Mouse (Mus musculus) ovary, postnatal 10 days (tissue): Measurements from ENCODE around the gene Qrich2.
A peak's percentile ranks its signal among the peaks of the same experiment; 100 is the strongest.
"Not testable (repeated sequence)": the region's sequence is repeated elsewhere in the genome, so short reads cannot be mapped to it uniquely, and the experiment has no call there.

ENCODE experiments used
- DNase-seq: peaks from one replicate; pipeline ENCODE4 v3.0.0; 2022; ENCODE audit warnings: low spot score

Gene Qrich2

DNA sequence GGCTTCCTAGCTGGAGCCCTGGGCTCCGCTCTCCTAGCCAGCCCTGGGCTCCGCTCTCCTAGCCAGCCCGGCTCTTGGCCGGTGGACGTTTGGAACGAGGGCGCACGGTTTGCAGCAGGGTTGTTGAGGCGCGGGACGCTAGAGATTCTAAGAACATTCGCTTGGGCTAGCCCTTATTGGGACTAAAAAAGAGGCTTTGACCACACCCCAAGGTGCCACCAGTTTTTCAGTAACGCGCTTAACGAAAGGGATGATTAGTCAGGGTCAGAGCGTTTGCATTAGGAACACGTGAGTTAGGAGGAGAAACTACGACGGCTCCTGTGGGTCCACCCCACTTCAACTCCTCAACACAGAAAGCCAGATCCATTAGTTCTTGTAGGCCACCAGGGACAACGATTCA, at the start of gene Qrich2:
Gene Qrich2 (minus strand): TSS at position 101 of the 400 bp plus-strand sequence.
- no peak for DNase-seq

DNA sequence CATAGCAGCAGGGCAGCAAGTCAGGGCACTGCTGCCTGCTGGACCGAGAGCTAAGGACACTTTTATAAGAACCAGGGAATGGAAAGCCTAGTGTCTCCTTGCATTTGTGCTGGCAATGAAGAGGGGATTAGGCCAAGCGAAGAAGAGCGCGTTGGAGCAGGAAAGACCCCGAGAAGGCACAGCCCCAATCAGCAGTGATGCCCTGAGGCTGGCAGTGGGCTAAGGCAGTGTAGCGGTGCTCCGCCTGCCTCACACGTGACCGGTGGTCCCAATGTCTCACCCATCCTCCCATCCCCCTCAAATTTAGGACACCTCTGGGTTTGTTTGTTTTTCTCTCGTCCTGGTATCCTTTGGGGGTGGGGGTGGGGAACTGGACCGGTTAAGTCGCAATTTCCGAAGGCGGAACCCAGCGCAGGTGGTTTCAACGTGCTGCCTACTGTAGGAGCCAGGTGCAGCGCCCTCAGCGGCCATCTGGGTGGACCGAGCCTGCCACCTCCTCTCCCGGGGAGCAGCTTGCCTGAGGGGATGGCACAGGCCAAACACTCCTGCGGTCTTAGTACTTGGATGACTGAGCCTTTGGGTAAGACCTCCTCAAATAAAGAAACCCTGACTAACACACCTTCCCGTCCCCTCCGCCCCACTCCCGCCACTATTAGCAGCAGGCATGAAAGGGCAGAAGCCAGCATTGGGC, 49.4 kb upstream of the Qrich2 start:
- DNase-seq = no peak

- no peak for DNase-seq
These were observed 47.5 kb upstream of the Qrich2 start for GRCm38 (mm10) chr11:116513531-116514038.

- DNase-seq = no peak
These were observed 46.9 kb upstream of the Qrich2 start for GRCm38 (mm10) chr11:116512987-116513386.

- DNase-seq = no peak
These were observed 46.1 kb upstream of the Qrich2 start for GRCm38 (mm10) chr11:116512154-116512553.

DNA sequence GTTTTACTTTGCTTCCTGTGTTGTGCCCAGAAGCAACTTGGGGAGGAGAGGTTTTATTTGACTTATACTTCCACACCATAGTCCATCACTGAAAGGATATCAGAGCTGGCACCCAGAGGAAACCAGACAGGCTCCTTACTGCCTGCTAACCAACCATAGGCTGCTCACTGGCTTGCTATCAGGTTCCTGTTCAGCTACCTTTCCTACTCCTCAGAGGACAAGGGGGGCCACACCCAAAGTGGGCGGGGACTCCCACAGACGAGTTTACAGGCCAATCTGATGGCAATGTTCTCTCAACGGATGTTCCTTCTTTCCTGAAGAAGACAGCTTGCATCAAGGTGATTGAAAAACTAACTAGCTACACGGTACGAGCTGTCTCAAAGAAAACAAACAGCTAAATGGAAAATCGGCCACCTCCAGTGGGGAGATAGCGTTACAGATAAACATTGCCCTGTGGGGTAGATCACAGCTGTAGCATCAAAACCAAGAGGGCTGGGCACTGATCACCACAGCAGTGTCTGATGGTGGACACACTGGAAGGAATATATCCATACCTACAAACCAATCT, 45.3 kb upstream of the Qrich2 start:
- no peak for DNase-seq

GRCm38 (mm10) chr11:116508689-116509088, 42.6 kb upstream of the Qrich2 start:
- no peak for DNase-seq

- DNase-seq = no peak
These were observed 40.3 kb upstream of the Qrich2 start for GRCm38 (mm10) chr11:116506151-116506875.

GRCm38 (mm10) chr11:116505573-116505972, 39.5 kb upstream of the Qrich2 start:
- DNase-seq = no peak

- no peak for DNase-seq
These were observed 38.5 kb upstream of the Qrich2 start for GRCm38 (mm10) chr11:116504516-116504915.

DNA sequence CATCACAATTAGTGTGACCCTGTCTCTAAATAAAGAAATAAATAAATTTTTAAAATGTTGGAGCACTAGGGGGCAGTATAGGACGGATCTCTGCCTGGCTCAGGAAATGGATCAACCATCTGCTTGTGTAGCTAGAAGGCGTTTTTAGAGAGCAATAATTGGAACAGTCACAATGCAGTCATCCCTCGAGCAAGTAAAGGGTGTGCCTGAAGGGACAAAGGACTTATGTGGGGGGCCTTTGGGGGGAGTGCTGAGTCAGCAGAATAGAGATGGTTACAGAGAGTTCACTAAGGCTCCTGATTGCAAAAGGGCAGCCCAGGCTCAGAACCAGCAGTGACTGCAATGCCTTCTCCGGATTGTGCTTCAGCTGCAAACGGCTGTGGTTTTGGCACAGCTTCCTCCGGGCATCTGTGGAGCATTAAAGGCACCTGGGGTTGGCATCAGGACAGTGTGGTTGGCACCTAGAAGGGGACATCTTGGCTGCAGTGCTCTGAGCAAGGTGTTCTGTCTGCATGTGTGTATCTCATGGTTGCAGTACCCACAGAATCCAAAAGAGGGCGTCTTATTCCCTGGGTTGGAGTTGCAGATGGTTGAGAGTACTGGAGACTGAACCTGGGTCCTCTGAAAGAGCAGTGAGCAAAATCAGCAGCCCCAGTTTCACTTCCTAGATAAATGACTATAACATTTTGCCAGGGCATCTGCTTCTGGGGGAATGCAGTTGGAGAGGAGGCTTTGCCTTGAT, 35.1 kb upstream of the Qrich2 start:
- DNase-seq = no peak

DNA sequence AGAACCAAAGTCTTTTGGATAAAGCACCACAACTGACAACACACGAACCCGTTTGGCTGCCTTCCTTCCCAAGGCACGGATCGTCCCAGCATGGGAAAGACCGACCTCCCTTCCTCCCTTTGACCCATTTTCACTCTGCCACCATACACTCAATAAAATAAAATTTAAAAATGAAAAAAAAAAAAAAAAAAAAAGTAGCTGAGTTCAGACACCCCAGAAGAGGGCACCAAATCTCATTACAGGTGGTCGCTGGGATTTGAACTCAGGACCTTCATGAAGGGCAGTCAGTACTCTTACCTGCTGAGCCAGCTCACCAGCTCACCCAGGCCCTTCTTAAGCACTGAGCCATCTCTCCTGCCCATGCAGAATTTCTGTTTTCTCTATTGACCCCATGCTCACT, 33.0 kb upstream of the Qrich2 start:
- no peak for DNase-seq

DNA sequence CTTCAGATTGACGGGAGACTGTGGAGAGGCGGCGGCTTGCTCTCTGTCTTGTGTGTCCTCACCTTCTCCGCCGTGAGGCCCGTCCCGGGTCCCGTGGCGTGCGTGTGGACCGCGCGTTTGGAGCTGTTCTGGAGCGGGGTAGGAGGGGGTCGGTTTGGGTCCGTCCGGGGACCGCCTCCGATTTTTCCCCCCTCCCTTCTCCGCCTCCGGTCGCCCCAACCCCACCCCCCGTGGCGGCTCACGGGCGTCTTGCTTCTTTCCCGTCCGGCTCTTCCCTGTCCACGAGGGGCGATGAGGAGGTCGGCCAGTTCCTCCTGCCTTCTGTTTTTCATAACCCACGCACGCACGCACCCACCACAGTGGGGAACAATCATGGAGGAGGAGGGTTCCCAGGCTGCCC, 32.6 kb upstream of the Qrich2 start:
- no peak for DNase-seq

GRCm38 (mm10) chr11:116497313-116497712, 31.3 kb upstream of the Qrich2 start:
- DNase-seq = no peak

- DNase-seq = peak; percentile 48
These were observed 28.6 kb upstream of the Qrich2 start for GRCm38 (mm10) chr11:116494474-116495174.

DNA sequence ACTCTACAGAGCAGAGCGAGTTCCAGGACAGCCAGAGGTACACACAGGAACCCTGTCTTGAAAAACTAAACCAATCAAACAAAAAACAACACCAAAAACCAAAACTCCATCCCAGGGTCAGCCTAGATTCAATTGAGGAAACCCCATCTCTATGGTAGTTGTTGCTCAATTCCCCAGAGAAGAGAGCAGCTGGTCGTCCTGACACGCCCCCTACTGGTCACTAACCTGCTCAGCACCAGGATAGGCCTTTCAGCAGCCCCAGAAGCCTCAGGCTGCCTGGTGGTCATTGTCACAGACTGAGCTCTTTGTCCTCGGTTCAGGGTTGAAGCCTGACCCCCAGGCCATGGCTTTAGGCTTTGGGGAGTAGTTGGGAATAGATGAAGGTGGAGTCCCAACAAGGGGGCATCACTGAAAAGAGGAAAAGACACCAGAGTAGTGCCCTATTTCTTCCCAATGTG, 27.8 kb upstream of the Qrich2 start, which contains the start of gene Prpsap1:
Gene Prpsap1 (minus strand): TSS at position 408 of the 458 bp plus-strand sequence.
- DNase-seq = no peak

- no peak for DNase-seq
These were observed 27.1 kb upstream of the Qrich2 start for GRCm38 (mm10) chr11:116493191-116493590.

DNA sequence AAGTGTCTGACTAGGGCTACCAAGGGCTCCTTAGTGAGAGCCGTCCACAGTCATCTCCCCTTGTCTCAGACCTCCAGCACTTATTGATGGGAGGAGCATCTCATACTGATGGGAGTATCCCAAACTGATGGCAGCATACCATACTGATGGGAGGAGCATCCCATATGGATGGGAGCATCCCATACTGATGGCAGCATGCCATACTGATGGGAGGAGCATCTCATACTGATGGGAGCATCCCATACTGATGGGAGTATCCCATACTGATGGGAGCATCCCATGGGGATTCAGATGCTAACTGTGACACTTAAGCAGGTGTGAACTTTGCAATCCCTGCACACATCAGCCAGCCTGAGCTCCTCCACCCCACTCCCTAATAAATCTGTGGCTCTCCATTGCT, 26.5 kb upstream of the Qrich2 start:
- not testable (repeated sequence) for DNase-seq

DNA sequence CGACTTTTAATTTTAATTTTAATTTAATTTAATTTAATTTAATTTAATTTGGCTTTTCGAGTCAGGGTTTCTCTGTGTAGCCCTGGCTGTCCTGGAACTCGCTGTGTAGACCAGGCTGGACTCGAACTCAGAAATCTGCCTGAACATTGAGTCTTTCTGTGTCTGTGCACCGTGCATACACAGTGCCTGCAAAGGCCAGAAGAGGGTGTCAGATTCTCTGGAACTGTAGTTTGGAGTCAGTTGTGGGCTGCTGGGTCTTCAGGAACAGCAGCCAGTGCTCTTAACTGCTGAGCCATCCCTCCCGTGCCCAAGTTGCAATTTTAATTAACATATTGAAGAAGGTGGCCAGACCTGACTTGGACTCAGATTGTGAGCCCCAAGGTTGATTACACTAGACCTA, 25.3 kb upstream of the Qrich2 start:
- no peak for DNase-seq

GRCm38 (mm10) chr11:116490232-116491107, 24.4 kb upstream of the Qrich2 start:
- DNase-seq = peak; percentile 84
